ENCODE assay signal across 8 mouse cellular contexts in genomic region chr2:20521686-20522285, GRCm38 (mm10).
DNase-seq lines count a peak whose midpoint lies in the region; ATAC-seq and TF ChIP-seq lines count a peak whose summit lies in the region.

No protein-coding gene starts in this region.

- no peak overlapping the region for H3K27ac ChIP-seq in kidney, embryonic 16.5 days (ENCODE audit: low read length)
- H3K27ac ChIP-seq in brown adipose tissue, adult 24 weeks (replicated peaks; ENCODE audit: low read depth, low read length): peak overlapping the region; percentile 74
- H3K27ac ChIP-seq in intestine, embryonic 15.5 days: no peak overlapping the region
- no peak overlapping the region for H3K27ac ChIP-seq in thymus, adult 2 months (ENCODE audit: control insufficient read depth, insufficient read depth, low read length)

- H3K4me2 ChIP-seq in kidney, embryonic 16.5 days (replicated peaks; ENCODE audit: low read depth, low read length): peak overlapping the region; percentile 68
- peak overlapping the region; percentile 83 for H3K4me2 ChIP-seq in intestine, embryonic 15.5 days (replicated peaks)

- H3K9ac ChIP-seq in kidney, embryonic 16.5 days (replicated peaks; ENCODE audit: low read length): peak overlapping the region; percentile 42
- H3K9ac ChIP-seq in intestine, embryonic 15.5 days: no peak overlapping the region

- no peak for ATAC-seq in kidney, embryonic 16.5 days (ENCODE audit: low FRiP score, low TSS enrichment)
- ATAC-seq in intestine, embryonic 15.5 days: no peak

- H3K9me3 ChIP-seq in kidney, embryonic 16.5 days (ENCODE audit: low read length): no peaks in the 10 kb centered on the region
- no peaks in the 10 kb centered on the region for H3K9me3 ChIP-seq in intestine, embryonic 15.5 days

- DNase-seq in embryo, embryonic 10 days (ENCODE audit: low spot score): peak; percentile 18
- DNase-seq in embryo, embryonic 9.5 days (ENCODE audit: extremely low spot score): no peak
- DNase-seq in kidney, adult 18-20 months: no peak
- no peak for DNase-seq in ovary, postnatal 14 days (ENCODE audit: low spot score)
- no peak for DNase-seq in thymus, adult 2 months

- TF ChIP-seq POLR2A in thymus, adult 2 months (IDR thresholded peaks at IDR 0.05; ENCODE audit: control insufficient read depth, extremely low read depth, insufficient read depth, low read length, poor library complexity): no peak

- peak overlapping the region; percentile 79 for H3K4me3 ChIP-seq in kidney, embryonic 16.5 days (ENCODE audit: low read length)
- H3K4me3 ChIP-seq in brown adipose tissue, adult 24 weeks (ENCODE audit: insufficient read depth, low read depth, low read length): peak overlapping the region; percentile 55
- H3K4me3 ChIP-seq in intestine, embryonic 15.5 days (replicated peaks): no peak overlapping the region
- H3K4me3 ChIP-seq in thymus, adult 2 months (ENCODE audit: control insufficient read depth, insufficient read depth, low read length): no peak overlapping the region

- no peaks in the 10 kb centered on the region for H3K27me3 ChIP-seq in kidney, embryonic 16.5 days (ENCODE audit: insufficient read depth, low read length)
- no peaks in the 10 kb centered on the region for H3K27me3 ChIP-seq in intestine, embryonic 15.5 days (replicated peaks)
- no peaks in the 10 kb centered on the region; the same call in 1 of the 2 replicates for H3K27me3 ChIP-seq in thymus, adult 2 months (ENCODE audit: control insufficient read depth, insufficient read depth, low read length)

- peaks cover 33% of the 10 kb centered on the region for H3K4me1 ChIP-seq in kidney, embryonic 16.5 days (ENCODE audit: insufficient read depth, low read length)
- H3K4me1 ChIP-seq in brown adipose tissue, adult 24 weeks (ENCODE audit: control insufficient read depth, insufficient read depth, insufficient read length, low read length): peaks cover 22% of the 10 kb centered on the region
- peaks cover 16% of the 10 kb centered on the region for H3K4me1 ChIP-seq in intestine, embryonic 15.5 days (replicated peaks)
- no peaks in the 10 kb centered on the region for H3K4me1 ChIP-seq in thymus, adult 2 months (replicated peaks; ENCODE audit: control insufficient read depth, insufficient read depth, low read length)

- H3K36me3 ChIP-seq in kidney, embryonic 16.5 days (ENCODE audit: insufficient read depth, low read length): no peaks in the 10 kb centered on the region
- no peaks in the 10 kb centered on the region for H3K36me3 ChIP-seq in intestine, embryonic 15.5 days
- no peaks in the 10 kb centered on the region for H3K36me3 ChIP-seq in thymus, adult 2 months (ENCODE audit: control insufficient read depth, insufficient read depth, low read length)

- TF ChIP-seq CTCF in thymus, adult 2 months (IDR thresholded peaks at IDR 0.05; ENCODE audit: borderline replicate concordance, control insufficient read depth, extremely low read depth, insufficient read depth, low read length, poor library complexity): no peak

- WGBS in kidney, embryonic 16.5 days: 53% methylated on average over 11 of the region's 11 CpGs
- WGBS in intestine, embryonic 15.5 days: 43% methylated on average over 11 of the region's 11 CpGs
- WGBS in thymus, adult 2 months: 88% methylated on average over 11 of the region's 11 CpGs

Comparison
In these comparisons a context has a peak if more than half of its experiments do, and no peak if none do; other contexts are left out.
1. H3K4me3 ChIP-seq: peak in kidney, embryonic 16.5 days (single experiment) and brown adipose tissue, adult 24 weeks (single experiment); none in intestine, embryonic 15.5 days (single experiment) and thymus, adult 2 months (single experiment).